ENCODE assay signal across 9 mouse cellular contexts in genomic region chr7:18922807-18923206, GRCm38 (mm10). TPM values are rescaled to one million over a fixed set of nuclear protein-coding genes. Genes with fewer than 3 reads are reported as not detected.
DNase-seq lines count a peak whose midpoint lies in the region; ATAC-seq and TF ChIP-seq lines count a peak whose summit lies in the region.
"Had no signal": no experiment of that assay in that cellular context is flagged by ENCODE, and none has a peak within 500 bp of the region (broad histone marks: within the 10 kb centered on the region; RNA-seq: fewer than 3 reads in every experiment).

No protein-coding gene starts in this region.

- no peaks in the 10 kb centered on the region for H3K79me2 ChIP-seq in heart, adult 2 months (replicated peaks; ENCODE audit: control insufficient read depth, insufficient read depth, low read length)

- H3K9ac ChIP-seq in forebrain, embryonic 14.5 days (ENCODE audit: low read length), result peak overlapping the region; percentile 41; the same call in 1 of the 2 replicates
- H3K9ac ChIP-seq in midbrain, postnatal 0 days (replicated peaks; ENCODE audit: low read length, poor library complexity, severe bottlenecking), result peak overlapping the region; percentile 19; the same call in 1 of the 2 replicates
- no peak overlapping the region for H3K9ac ChIP-seq in heart, adult 2 months (ENCODE audit: low read depth, low read length)
- H3K9ac ChIP-seq: liver, embryonic 14.5 days had no signal

- H3K27me3 ChIP-seq in forebrain, embryonic 14.5 days (replicated peaks; ENCODE audit: control insufficient read depth, insufficient read depth, low read length), result no peaks in the 10 kb centered on the region
- no peaks in the 10 kb centered on the region for H3K27me3 ChIP-seq in midbrain, postnatal 0 days (ENCODE audit: insufficient read depth, low read length)
- H3K27me3 ChIP-seq in heart, adult 2 months (ENCODE audit: control insufficient read depth, insufficient read depth, low read length), result no peaks in the 10 kb centered on the region

- intact Hi-C loops in heart, adult 2 months (cut with DNase I), result no loop called here
- intact Hi-C loops in heart, postnatal 25 days (cut with DNase I), result loop anchor here (2.0 kb wide), 1 partner anchor 70 kb away; no protein-coding TSS in a partner anchor

- H3K27ac ChIP-seq in forebrain, embryonic 14.5 days (ENCODE audit: low read depth, low read length), result peak overlapping the region; percentile 95
- H3K27ac ChIP-seq in midbrain, postnatal 0 days (ENCODE audit: low read depth, low read length), result peak overlapping the region; percentile 93
- H3K27ac ChIP-seq in heart, adult 2 months, result no peak overlapping the region
- H3K27ac ChIP-seq: liver, embryonic 14.5 days had no signal

- peaks cover 46% of the 10 kb centered on the region for H3K4me1 ChIP-seq in forebrain, embryonic 14.5 days (ENCODE audit: control insufficient read depth, insufficient read depth, low read length)
- peaks cover 27% of the 10 kb centered on the region for H3K4me1 ChIP-seq in midbrain, postnatal 0 days (ENCODE audit: insufficient read depth, low read length)
- H3K4me1 ChIP-seq in heart, adult 2 months (ENCODE audit: control insufficient read depth, insufficient read depth, low read length), result no peaks in the 10 kb centered on the region; the same call in 1 of the 2 replicates

- no peak overlapping the region for H3K4me3 ChIP-seq in forebrain, embryonic 14.5 days (ENCODE audit: low read depth, low read length)
- H3K4me3 ChIP-seq in midbrain, postnatal 0 days (ENCODE audit: low read depth, low read length), result peak overlapping the region; percentile 13; the same call in 1 of the 2 replicates
- no peak overlapping the region for H3K4me3 ChIP-seq in heart, adult 2 months

- DNase-seq in brain, embryonic 14.5 days (ENCODE audit: low read depth), result peak; percentile 87
- peak; percentile 86 for DNase-seq in forebrain, embryonic 14.5 days (ENCODE audit: low spot score)
- peak; percentile 75 to 83 for DNase-seq in layer of hippocampus, postnatal 10 days (ENCODE audit: low spot score in 2 of 2)
- peak; percentile 89 for DNase-seq in midbrain, postnatal 0 days (ENCODE audit: low spot score)
- DNase-seq in urinary bladder, postnatal 4 days (ENCODE audit: low spot score in 2 of 2), result no peak
- DNase-seq in heart, adult 2 months, result no peak
- no peak for DNase-seq in heart, postnatal 25 days (ENCODE audit: low spot score)

- WGBS in forebrain, embryonic 14.5 days, result 23% methylated on average over 5 of the region's 5 CpGs
- WGBS in midbrain, postnatal 0 days, result 7% methylated on average over 5 of the region's 5 CpGs
- WGBS in heart, adult 2 months, result 57% methylated on average over 5 of the region's 5 CpGs

- no peaks in the 10 kb centered on the region for H3K36me3 ChIP-seq in forebrain, embryonic 14.5 days (ENCODE audit: control insufficient read depth, insufficient read depth, low read length)
- no peaks in the 10 kb centered on the region for H3K36me3 ChIP-seq in midbrain, postnatal 0 days (ENCODE audit: insufficient read depth, low read length)
- H3K36me3 ChIP-seq in heart, adult 2 months (ENCODE audit: control insufficient read depth, insufficient read depth, low read length), result no peaks in the 10 kb centered on the region

- no peak for TF ChIP-seq EP300 in heart, adult 2 months (IDR thresholded peaks at IDR 0.05; ENCODE audit: insufficient read depth, low read depth, low read length)

- H3K4me2 ChIP-seq in forebrain, embryonic 14.5 days (ENCODE audit: low read length), result peak overlapping the region; percentile 37
- peak overlapping the region; percentile 49 for H3K4me2 ChIP-seq in midbrain, postnatal 0 days (ENCODE audit: low read depth, low read length, poor library complexity, severe bottlenecking)

- no peak for TF ChIP-seq CTCF in brain, embryonic 14.5 days (IDR thresholded peaks at IDR 0.05; ENCODE audit: borderline replicate concordance, extremely low read depth, insufficient read depth, insufficient read length)
- no peak for TF ChIP-seq CTCF in midbrain, postnatal 0 days (IDR thresholded peaks at IDR 0.05)
- no peak for TF ChIP-seq CTCF in heart, adult 2 months (IDR thresholded peaks at IDR 0.05)

- TF ChIP-seq POLR2A in brain, embryonic 14.5 days (IDR thresholded peaks at IDR 0.05; ENCODE audit: borderline replicate concordance, extremely low read depth, insufficient read depth, insufficient read length, poor library complexity, severe bottlenecking), result no peak
- TF ChIP-seq POLR2A in heart, adult 2 months (IDR thresholded peaks at IDR 0.05; ENCODE audit: insufficient read depth, low read depth, low read length), result no peak

- peak; percentile 5; the same call in 1 of the 2 replicates for ATAC-seq in forebrain, embryonic 14.5 days
- peak; percentile 18 for ATAC-seq in midbrain, postnatal 0 days (ENCODE audit: low FRiP score)
- no peak for ATAC-seq in megakaryocyte-erythroid progenitor cell, adult 5-6 weeks (replicated peaks; ENCODE audit: low FRiP score, low TSS enrichment, poor library complexity, severe bottlenecking)

- H3K9me3 ChIP-seq in forebrain, embryonic 14.5 days (replicated peaks; ENCODE audit: control insufficient read depth, low read length), result no peaks in the 10 kb centered on the region
- H3K9me3 ChIP-seq in midbrain, postnatal 0 days (ENCODE audit: low read length), result no peaks in the 10 kb centered on the region

RNA-seq across cellular contexts. Expression of gene Nova2, which starts 2.9 kb away (rescaled TPM):
- 20.7 and 52.7 TPM in 2 replicates for polyA plus RNA-seq in brain, embryonic 14.5 days (2012; rRNA removed)
- polyA plus RNA-seq in forebrain, embryonic 14.5 days (2014; fragmentation: Nextera tagmentation; extraction: Ambion mirVana), result 13.1 and 15.7 TPM in 2 replicates
- 100 to 1,000 TPM; 106 to 112 TPM for total RNA-seq in layer of hippocampus, postnatal 10 days (2021)
- 20.9 and 26.5 TPM in 2 replicates for total RNA-seq in midbrain, postnatal 0 days (2014; rRNA removed)
- 8.7 and 10.1 TPM in 2 replicates for polyA plus RNA-seq in midbrain, postnatal 0 days (2015; fragmentation: Nextera tagmentation; extraction: Ambion mirVana)
- not detected in 2 replicates for total RNA-seq in megakaryocyte-erythroid progenitor cell, adult 5-6 weeks (2014; fragmentation: Nextera tagmentation)
- not detected in 2 replicates for total RNA-seq in megakaryocyte-erythroid progenitor cell, adult 5-6 weeks (2017)
- total RNA-seq in heart, adult 2 months (2021), result 1 to 10 TPM; 4.3 to 5.1 TPM
- polyA plus RNA-seq in heart, adult 2 months (2012; rRNA removed), result 1.5 and 1.7 TPM in 2 replicates
- total RNA-seq in heart, postnatal 25 days (2021), result 1 to 10 TPM; 5.5 to 6.6 TPM

RNA-seq across cellular contexts. Expression of gene Ccdc61, which starts 12.6 kb away (rescaled TPM):
- polyA plus RNA-seq in brain, embryonic 14.5 days (2012; rRNA removed), result 26.5 and 33.3 TPM in 2 replicates
- polyA plus RNA-seq in forebrain, embryonic 14.5 days (2014; fragmentation: Nextera tagmentation; extraction: Ambion mirVana), result 17.4 and 19.0 TPM in 2 replicates
- 10 to 100 TPM; 11.9 to 14.4 TPM for total RNA-seq in layer of hippocampus, postnatal 10 days (2021)
- 21.3 and 25.5 TPM in 2 replicates for total RNA-seq in midbrain, postnatal 0 days (2014; rRNA removed)
- 29.5 and 35.2 TPM in 2 replicates for polyA plus RNA-seq in midbrain, postnatal 0 days (2015; fragmentation: Nextera tagmentation; extraction: Ambion mirVana)
- total RNA-seq in megakaryocyte-erythroid progenitor cell, adult 5-6 weeks (2014; fragmentation: Nextera tagmentation), result 23.6 and 42.3 TPM in 2 replicates
- total RNA-seq in megakaryocyte-erythroid progenitor cell, adult 5-6 weeks (2017), result 6.8 and 13.3 TPM in 2 replicates
- 1 to 10 TPM; 6.6 to 9.6 TPM for total RNA-seq in heart, adult 2 months (2021)
- 11.3 and 12.5 TPM in 2 replicates for polyA plus RNA-seq in heart, adult 2 months (2012; rRNA removed)
- 1 to 10 TPM; 7.7 to 8.3 TPM for total RNA-seq in heart, postnatal 25 days (2021)

RNA-seq across cellular contexts. Expression of gene Pglyrp1, which starts 51.7 kb away (rescaled TPM):
- polyA plus RNA-seq in brain, embryonic 14.5 days (2012; rRNA removed), result 8.3 and 8.5 TPM in 2 replicates
- polyA plus RNA-seq in forebrain, embryonic 14.5 days (2014; fragmentation: Nextera tagmentation; extraction: Ambion mirVana), result 19.1 and 20.9 TPM in 2 replicates
- total RNA-seq in layer of hippocampus, postnatal 10 days (2021), result 10 to 100 TPM; 22.0 to 27.9 TPM
- total RNA-seq in midbrain, postnatal 0 days (2014; rRNA removed), result 17.3 and 18.2 TPM in 2 replicates
- 26.8 and 27.1 TPM in 2 replicates for polyA plus RNA-seq in midbrain, postnatal 0 days (2015; fragmentation: Nextera tagmentation; extraction: Ambion mirVana)
- 1.9 and 43.9 TPM in 2 replicates for total RNA-seq in megakaryocyte-erythroid progenitor cell, adult 5-6 weeks (2014; fragmentation: Nextera tagmentation)
- total RNA-seq in megakaryocyte-erythroid progenitor cell, adult 5-6 weeks (2017), result 0.61 and 2.2 TPM in 2 replicates
- 1 to 10 TPM; 1.3 to 2.2 TPM for total RNA-seq in heart, adult 2 months (2021)
- polyA plus RNA-seq in heart, adult 2 months (2012; rRNA removed), result 2.3 and 12.7 TPM in 2 replicates
- total RNA-seq in heart, postnatal 25 days (2021), result 1 to 10 TPM; 1.2 to 1.7 TPM

Comparison
In these comparisons a context has a peak if more than half of its experiments do, and no peak if none do; other contexts are left out.
1. DNase-seq: peak in brain, embryonic 14.5 days (single experiment), forebrain, embryonic 14.5 days (single experiment), layer of hippocampus, postnatal 10 days (2 of 2) and midbrain, postnatal 0 days (single experiment); none in urinary bladder, postnatal 4 days (0 of 2), heart, adult 2 months (0 of 2) and heart, postnatal 25 days (single experiment).
2. RNA of gene Nova2, which starts 2.9 kb away (total RNA-seq): 106 to 112 TPM in layer of hippocampus, postnatal 10 days, 20.9 to 26.5 TPM in midbrain, postnatal 0 days, 5.5 to 6.6 TPM in heart, postnatal 25 days and 4.3 to 5.1 TPM in heart, adult 2 months; not detected in megakaryocyte-erythroid progenitor cell, adult 5-6 weeks; every median in the first group is over 4 times any median in the second.